Mouse (Mus musculus) intestine, embryonic 16.5 days (tissue): ENCODE measurements around the gene Platr17. TPM values are rescaled to one million over a fixed set of nuclear protein-coding genes. Genes with fewer than 3 reads are reported as not detected.
"Not testable (repeated sequence)": the region's sequence is repeated elsewhere in the genome, so short reads cannot be mapped to it uniquely, and the experiment has no call there.

ENCODE experiments used
- ATAC-seq: fragments of 200-750 bp; cut with Nextera tagmentation; 2 replicates; pipeline ENCODE4 v1.8.0; 2017; ENCODE audit warnings: moderate TSS enrichment, moderate library complexity
- H3K27ac ChIP-seq: fragments of 300-500 bp; sonication (generic); 2 replicates; pipeline ENCODE4 v1.5.1; 2014; ENCODE audit warnings: mild to moderate bottlenecking, low read length
- H3K27me3 ChIP-seq: fragments of 300-500 bp; sonication (generic); replicated peaks from 2 replicates; pipeline ENCODE4 v1.6.1; 2014; ENCODE audit warnings: low read length, control low read depth, mixed read lengths; ENCODE audit not compliant: control insufficient read depth, insufficient read depth
- H3K36me3 ChIP-seq: fragments of 300-500 bp; sonication (generic); 2 replicates; pipeline ENCODE4 v1.6.1; 2014; ENCODE audit warnings: low read length, control low read depth; ENCODE audit not compliant: control insufficient read depth, insufficient read depth
- H3K4me1 ChIP-seq: fragments of 300-500 bp; sonication (generic); 2 replicates; pipeline ENCODE4 v1.6.1; 2014; ENCODE audit warnings: low read length, control low read depth, mixed read lengths; ENCODE audit not compliant: control insufficient read depth, insufficient read depth
- H3K4me2 ChIP-seq: fragments of 300-500 bp; sonication (generic); 2 replicates; pipeline ENCODE4 v1.6.1; 2014; ENCODE audit warnings: low read depth, low read length, control low read depth
- H3K4me3 ChIP-seq: fragments of 300-500 bp; sonication (generic); 2 replicates; pipeline ENCODE4 v1.5.1; 2014; ENCODE audit warnings: mild to moderate bottlenecking, low read length
- H3K9ac ChIP-seq: fragments of 300-500 bp; sonication (generic); 2 replicates; pipeline ENCODE4 v1.6.1; 2014; ENCODE audit warnings: low read depth, low read length
- H3K9me3 ChIP-seq: fragments of 300-500 bp; sonication (generic); 2 replicates; pipeline ENCODE4 v1.6.1; 2016; ENCODE audit warnings: low read length, control low read depth; ENCODE audit not compliant: control insufficient read depth
- WGBS: fragments of 180-500 bp; shearing (Covaris S2); extraction: QIAGEN DNeasy Blood & Tissue Kit; methylation state at CpG from one replicate; pipeline ENCODE4 v1.1.7; 2014; 5-methylcytosine and 5-hydroxymethylcytosine counted together
- polyA plus RNA-seq: library from polyadenylated mRNA; unstranded; fragments of >200 nt; fragmentation: Nextera tagmentation; extraction: Ambion mirVana; gene quantifications from 2 replicates; pipeline ENCODE4 v1.2.1, GENCODE M21; 2015

Gene Platr17
- polyA plus RNA-seq, 1 experiment from 2014 or later, result not detected

- H3K27ac ChIP-seq, result no peak overlapping the region
- no peak overlapping the region; the same call in 1 of the 2 replicates for H3K4me2 ChIP-seq
- ATAC-seq, result no peak
- 90% methylated on average over 10 of the region's 10 CpGs for WGBS
- H3K4me1 ChIP-seq, result peaks cover 32% of the 10 kb centered on the region
- peaks cover 17% of the 10 kb centered on the region; the same call in 1 of the 2 replicates for H3K36me3 ChIP-seq
- no peaks in the 10 kb centered on the region for H3K9me3 ChIP-seq
- no peaks in the 10 kb centered on the region for H3K27me3 ChIP-seq
- H3K9ac ChIP-seq, result no peak overlapping the region
- no peak overlapping the region for H3K4me3 ChIP-seq
Measured at GRCm38 (mm10) chr17:33947430-33948089, 42.6 kb downstream of the Platr17 start.

- Histone ChIP-seq H3K36me3 (peaks cover 14% of the 10 kb centered on the region; the same call in 1 of the 2 replicates), H3K9me3 (no peaks in the 10 kb centered on the region), H3K4me3 (0 out of 2 replicates have a peak overlapping the region, but pooled peaks have one; percentile 5), H3K4me2 (peak overlapping the region; percentile 91; the same call in 1 of the 2 replicates), H3K4me1 (peaks cover 39% of the 10 kb centered on the region), H3K27me3 (no peaks in the 10 kb centered on the region), H3K27ac (peak overlapping the region; percentile 98), H3K9ac (peak overlapping the region; percentile 40; the same call in 1 of the 2 replicates)
- WGBS, result 82% methylated on average over 22 of the region's 22 CpGs
- no peak for ATAC-seq
Measured at GRCm38 (mm10) chr17:33948090-33948904, 43.4 kb downstream of the Platr17 start.

GRCm38 (mm10) chr17:33948905-33949537 is 44.1 kb downstream of the Platr17 start:
- H3K27ac ChIP-seq, result peak overlapping the region; percentile 98
- H3K4me1 ChIP-seq, result peaks cover 46% of the 10 kb centered on the region
- peak overlapping the region; percentile 61; the same call in 1 of the 2 replicates for H3K4me3 ChIP-seq
- no peaks in the 10 kb centered on the region for H3K27me3 ChIP-seq
- peaks cover 9% of the 10 kb centered on the region; the same call in 1 of the 2 replicates for H3K36me3 ChIP-seq
- H3K9me3 ChIP-seq, result no peaks in the 10 kb centered on the region
- peak; percentile 70 for ATAC-seq
- peak overlapping the region; percentile 40; the same call in 1 of the 2 replicates for H3K9ac ChIP-seq
- 65% methylated on average over 19 of the region's 19 CpGs for WGBS
- peak overlapping the region; percentile 91; the same call in 1 of the 2 replicates for H3K4me2 ChIP-seq

- WGBS, result 78% methylated on average over 10 of the region's 10 CpGs
- Histone ChIP-seq H3K4me2 (peak overlapping the region; percentile 91), H3K27ac (peak overlapping the region; percentile 98), H3K27me3 (no peaks in the 10 kb centered on the region), H3K9ac (peak overlapping the region; percentile 95), H3K4me1 (peaks cover 54% of the 10 kb centered on the region), H3K36me3 (0 out of 2 replicates have a peak, but pooled peaks cover 2% of the 10 kb centered on the region), H3K9me3 (no peaks in the 10 kb centered on the region), H3K4me3 (peak overlapping the region; percentile 61)
- ATAC-seq, result no peak
Measured at GRCm38 (mm10) chr17:33950131-33950625, 45.2 kb downstream of the Platr17 start.

DNA sequence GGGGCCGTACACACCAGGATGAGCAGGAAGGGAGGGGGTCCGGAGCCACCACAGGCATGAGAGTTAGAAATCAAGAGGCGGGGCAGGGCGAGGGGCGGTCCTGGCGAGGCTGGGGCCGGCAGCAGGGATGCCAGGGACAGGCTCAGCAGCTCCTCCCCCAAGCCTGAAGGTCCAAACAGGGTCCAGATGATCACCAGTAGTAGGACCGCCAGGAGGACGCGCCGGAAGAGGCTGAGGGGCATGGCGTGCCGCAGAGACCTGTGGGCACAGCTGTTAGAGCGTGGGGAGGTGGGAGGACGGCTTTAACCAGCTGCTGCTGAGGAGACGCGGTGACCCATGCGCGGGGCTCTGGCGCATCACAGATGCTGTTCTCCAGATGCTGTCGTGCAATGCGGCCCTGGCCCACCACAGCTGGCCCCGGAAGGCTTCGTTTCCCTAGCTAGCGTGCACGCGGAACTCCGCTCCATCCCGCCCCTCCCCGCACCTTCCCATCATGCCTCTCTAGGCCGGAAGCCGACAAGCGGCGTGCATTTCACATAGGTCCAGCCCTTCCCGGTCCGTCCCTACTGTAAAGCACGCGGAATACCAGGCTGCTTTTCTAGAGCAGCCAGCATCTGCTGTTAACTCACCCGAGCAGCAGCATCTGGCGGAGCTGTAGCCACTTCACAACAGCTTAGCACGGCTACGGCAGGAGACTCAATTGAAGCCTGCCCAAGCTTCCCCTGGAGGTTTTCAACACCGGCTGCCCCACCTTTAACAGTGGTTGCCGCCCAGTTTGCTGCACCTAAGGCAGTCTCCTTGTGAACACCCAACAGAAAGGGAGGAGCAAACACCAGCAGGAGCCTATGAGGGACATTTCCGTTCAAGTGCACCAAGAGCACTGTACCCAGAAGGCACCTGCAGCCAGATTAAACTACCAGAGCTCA is 46.3 kb downstream of the Platr17 start, which contains the start of gene B3galt4:
Gene B3galt4, minus strand, starts transcription at position 468 of the 926 bp plus-strand sequence.
- H3K36me3 ChIP-seq, result 0 out of 2 replicates have a peak, but pooled peaks cover 2% of the 10 kb centered on the region
- H3K27ac ChIP-seq, result peak within 1 kb of the TSS; percentile 98
- under 1% methylated on average over 45 of the region's 45 CpGs for WGBS
- peak within 1 kb of the TSS; percentile 95 for H3K9ac ChIP-seq
- no peaks in the 10 kb centered on the region for H3K9me3 ChIP-seq
- H3K27me3 ChIP-seq, result no peaks in the 10 kb centered on the region
- ATAC-seq, result peak; percentile 81
- peak within 1 kb of the TSS; percentile 91 for H3K4me2 ChIP-seq
- H3K4me3 ChIP-seq, result peak within 1 kb of the TSS; percentile 61
- H3K4me1 ChIP-seq, result peaks cover 54% of the 10 kb centered on the region

DNA sequence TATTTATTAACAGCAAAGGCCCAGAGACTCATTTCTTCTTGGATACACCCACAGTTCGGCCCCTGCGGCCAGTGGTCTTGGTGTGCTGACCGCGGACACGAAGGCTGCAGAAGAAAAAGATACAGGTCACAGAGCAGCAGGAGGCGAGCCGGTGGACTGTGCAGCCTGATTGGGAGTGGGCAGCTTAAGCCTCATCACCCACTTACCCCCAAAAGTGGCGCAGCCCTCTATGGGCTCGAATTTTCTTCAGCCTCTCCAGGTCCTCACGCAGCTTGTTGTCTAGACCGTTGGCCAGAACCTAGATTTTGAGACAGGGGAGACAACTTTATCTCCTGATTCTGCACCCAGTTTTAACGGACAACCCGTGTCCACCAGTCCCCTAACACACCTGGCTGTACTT is 47.1 kb downstream of the Platr17 start:
- H3K9me3 ChIP-seq, H3K36me3 ChIP-seq, ATAC-seq, H3K27me3 ChIP-seq: not testable (repeated sequence)
- H3K4me3 ChIP-seq, result peak overlapping the region; percentile 61
- peak overlapping the region; percentile 91 for H3K4me2 ChIP-seq
- 73% methylated on average over 13 of the region's 13 CpGs for WGBS
- peak overlapping the region; percentile 98; the same call in 1 of the 2 replicates for H3K27ac ChIP-seq
- peak overlapping the region; percentile 95 for H3K9ac ChIP-seq
- peaks cover 59% of the 10 kb centered on the region for H3K4me1 ChIP-seq

- Histone ChIP-seq H3K9me3 (no peaks in the 10 kb centered on the region), H3K4me3 (peak overlapping the region; percentile 84; the same call in 1 of the 2 replicates), H3K4me2 (peak overlapping the region; percentile 80), H3K36me3 (0 out of 2 replicates have a peak, but pooled peaks cover under 1% of the 10 kb centered on the region), H3K27ac (peak overlapping the region; percentile 16; the same call in 1 of the 2 replicates), H3K9ac (peak overlapping the region; percentile 95), H3K27me3 (no peaks in the 10 kb centered on the region), H3K4me1 (peaks cover 59% of the 10 kb centered on the region)
- 82% methylated on average over 4 of the region's 4 CpGs for WGBS
- ATAC-seq, result no peak
Measured at GRCm38 (mm10) chr17:33952879-33953278, 47.9 kb downstream of the Platr17 start.

- H3K27me3 ChIP-seq, result no peaks in the 10 kb centered on the region
- no peaks in the 10 kb centered on the region for H3K9me3 ChIP-seq
- peaks cover 56% of the 10 kb centered on the region for H3K4me1 ChIP-seq
- peak overlapping the region; percentile 95 for H3K9ac ChIP-seq
- ATAC-seq, result no peak
- no peaks in the 10 kb centered on the region for H3K36me3 ChIP-seq
- H3K4me3 ChIP-seq, result peak overlapping the region; percentile 84; the same call in 1 of the 2 replicates
- WGBS, result 72% methylated on average over 3 of the region's 3 CpGs
- no peak overlapping the region for H3K27ac ChIP-seq
- H3K4me2 ChIP-seq, result peak overlapping the region; percentile 80
Measured at GRCm38 (mm10) chr17:33953310-33953709, 48.4 kb downstream of the Platr17 start.
